Mouse (Mus musculus) CD4-positive helper T cell, adult 2 months (primary cell): ENCODE data around the gene Zscan4-ps2.
"Not testable (repeated sequence)": the region's sequence is repeated elsewhere in the genome, so short reads cannot be mapped to it uniquely, and the experiment has no call there.

Experiments used
- DNase-seq: peaks from one replicate; pipeline ENCODE4 v3.0.0-alpha.2; 2012; ENCODE audit warnings: low read depth, missing footprints, low spot score

Zscan4-ps2 gene

GRCm38 (mm10) chr7:11514010-11514409 is at the start of gene Zscan4-ps2:
Gene Zscan4-ps2, plus strand, starts transcription at chr7:11514310.
- DNase-seq: not testable (repeated sequence)
